Mouse (Mus musculus) cerebellum, postnatal 10 days (tissue): ENCODE data around the gene Emp1.
A peak's percentile ranks its signal among the peaks of the same experiment; 100 is the strongest.

Source experiments
- DNase-seq, 2 experiments: peaks; one replicate each; pipeline ENCODE4 v3.0.0; 2021; ENCODE audit warnings: mixed read lengths in 2 of 2

Emp1 gene

DNA sequence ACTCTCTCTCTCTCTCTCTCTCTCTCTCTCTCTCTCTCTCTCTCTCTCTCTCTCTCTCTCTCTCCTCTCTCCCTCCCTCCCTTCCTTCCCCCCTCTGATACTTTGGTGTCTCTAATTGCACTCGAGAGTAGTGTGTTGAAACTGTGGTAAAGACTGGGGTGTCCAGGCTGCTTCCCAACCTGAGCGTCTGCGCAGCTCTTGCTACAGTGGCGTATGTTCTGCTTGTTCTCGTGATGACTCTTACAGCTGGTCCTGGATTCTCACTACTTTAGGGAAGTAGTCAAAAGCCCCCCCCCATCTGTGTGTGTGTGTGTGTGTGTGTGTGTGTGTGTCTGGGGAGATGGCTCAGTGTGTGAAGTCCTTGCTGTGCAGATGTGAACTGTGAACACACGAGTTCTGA lies 50.3 kb downstream of the Emp1 start:
- DNase-seq = no peak

DNA sequence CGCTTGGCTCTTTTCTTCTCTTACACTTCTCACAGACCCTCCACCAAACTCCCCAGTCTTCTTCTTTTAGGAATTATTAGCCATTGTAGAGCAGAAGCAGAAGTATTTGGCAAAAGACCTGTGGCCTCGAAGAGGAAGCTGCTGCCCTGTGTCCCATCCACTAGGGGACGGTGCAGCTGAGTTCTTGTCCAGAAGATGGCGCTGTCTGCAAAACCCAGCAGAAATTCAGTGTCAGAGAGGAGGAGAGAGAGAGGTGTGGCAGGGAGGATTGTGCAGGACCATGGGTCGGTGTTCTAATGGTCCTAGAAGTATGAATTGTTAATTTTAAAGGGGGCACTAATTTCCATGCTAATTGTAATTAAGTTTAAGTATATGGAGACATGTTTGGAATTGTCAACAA lies 55.1 kb downstream of the Emp1 start:
- DNase-seq = peak; percentile 87 to 89

DNA sequence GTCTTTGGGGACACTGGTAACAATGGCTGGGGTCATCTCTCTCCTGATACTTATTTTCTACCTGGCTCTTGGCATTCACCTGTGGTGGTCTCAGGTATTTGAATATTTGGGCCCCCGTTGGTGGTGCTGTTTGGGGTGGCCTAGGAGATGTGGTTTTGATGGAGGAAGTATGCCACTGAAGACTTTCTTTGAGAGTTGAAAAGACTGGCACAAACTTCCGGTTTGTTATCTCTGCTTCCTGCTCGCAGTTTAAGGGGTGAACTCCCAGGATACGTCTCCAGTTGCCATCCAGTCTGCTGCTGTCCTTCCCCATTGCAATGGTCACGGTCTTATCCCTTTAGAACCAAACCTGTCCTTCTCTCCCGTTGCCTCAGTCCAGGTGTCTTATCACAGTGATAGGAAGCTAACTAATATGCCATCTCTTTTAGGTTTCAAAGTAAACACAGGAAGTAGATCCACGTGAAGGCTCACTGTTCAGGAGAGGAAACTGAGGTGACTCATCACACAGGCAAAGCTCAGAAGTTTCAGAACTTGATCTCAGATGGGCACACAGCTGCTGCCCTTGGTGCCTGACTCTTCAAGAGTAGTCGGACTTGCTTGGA lies 56.0 kb downstream of the Emp1 start:
- DNase-seq = no peak

DNA sequence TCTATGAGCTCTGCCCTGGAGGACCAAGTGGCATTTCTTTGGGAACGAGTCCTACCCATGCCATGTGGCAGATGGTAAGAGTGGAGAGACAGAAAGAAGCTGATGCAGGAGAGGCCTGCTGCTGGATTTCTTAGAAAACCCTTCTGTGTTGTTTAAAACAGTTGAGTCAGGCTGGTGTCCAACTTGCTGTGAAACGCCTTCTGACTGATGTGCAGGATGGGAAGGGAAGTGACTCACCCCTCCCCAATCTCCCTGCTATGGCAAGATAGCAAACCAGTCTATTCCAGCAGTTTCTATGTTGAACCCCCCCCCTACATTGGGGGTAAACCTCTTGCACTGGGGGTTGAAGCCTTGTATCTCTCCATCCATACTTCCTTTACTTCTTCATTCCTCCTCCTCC lies 65.9 kb downstream of the Emp1 start:
- DNase-seq = no peak

DNA sequence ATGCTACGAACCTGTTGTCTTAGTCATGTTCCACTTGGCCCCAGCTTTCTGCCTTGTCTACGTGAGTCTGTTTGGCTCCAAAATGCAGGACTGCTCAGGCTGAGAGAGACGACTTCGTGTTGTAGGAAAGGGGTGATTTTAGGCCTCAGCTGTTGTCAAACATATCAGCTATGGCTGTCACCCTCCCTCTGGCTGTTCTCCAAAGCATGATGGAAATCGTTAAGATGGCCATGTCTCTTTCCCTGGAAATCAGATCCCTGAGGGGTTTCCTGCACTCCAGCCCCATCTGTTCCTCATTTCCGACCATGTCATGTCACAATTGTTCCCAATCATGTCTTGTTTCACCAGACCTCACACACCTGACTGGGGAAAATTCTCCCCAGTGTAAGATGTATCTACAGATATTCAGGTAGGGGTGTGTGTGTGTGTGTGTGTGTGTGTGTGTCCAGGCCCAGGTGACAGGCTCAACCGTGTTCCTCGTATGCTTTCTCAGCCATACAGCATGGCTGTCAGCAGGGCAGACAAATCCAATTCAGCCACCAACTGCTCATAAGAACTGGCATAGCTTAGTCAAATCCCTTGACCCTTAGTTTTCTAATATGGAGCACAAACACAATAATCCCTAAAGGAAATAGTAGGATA lies 67.0 kb downstream of the Emp1 start:
- peak; percentile 88 to 90 for DNase-seq

DNA sequence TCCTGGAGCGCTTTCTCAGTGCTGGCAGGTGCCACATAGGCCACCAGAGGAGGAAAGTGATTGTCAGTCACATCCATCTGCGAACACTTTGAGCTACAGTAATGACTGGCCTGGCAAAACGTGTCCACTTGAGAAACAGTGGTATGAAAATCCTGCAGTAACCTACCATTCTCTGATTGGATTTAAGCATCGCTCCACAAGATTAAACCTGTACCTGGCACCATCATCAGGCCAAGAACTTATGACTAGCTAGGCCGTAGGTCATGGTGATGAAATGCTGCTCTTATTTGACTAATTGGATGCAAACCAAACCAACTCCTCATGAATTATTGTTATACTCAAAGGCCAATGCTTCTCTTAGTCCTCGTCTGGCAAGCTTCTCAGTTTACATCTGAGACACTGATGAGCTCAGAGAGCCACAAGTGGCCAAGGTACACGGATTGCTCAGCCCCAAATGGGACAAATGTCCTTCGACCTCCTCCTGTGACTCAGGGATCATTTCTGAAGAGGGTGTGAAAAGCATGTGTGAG lies 68.2 kb downstream of the Emp1 start:
- DNase-seq = peak; percentile 36 to 61
